Mouse (Mus musculus): ENCODE measurements around the gene Tac2. TPM values are rescaled to one million over a fixed set of nuclear protein-coding genes. Genes with fewer than 3 reads are reported as not detected.

Gene Tac2
- polyA plus RNA-seq, 1 experiment from 2014 or later: 0.34 TPM

GRCm38 (mm10) chr10:127679208-127679607 is 45.1 kb upstream of the Tac2 start:
- no peak overlapping the region for H3K9ac ChIP-seq (ENCODE audit: low read length)
- ATAC-seq (ENCODE audit: low FRiP score, low TSS enrichment): no peak
- H3K9me3 ChIP-seq (ENCODE audit: control insufficient read depth, low read length): no peaks in the 10 kb centered on the region
- H3K36me3 ChIP-seq (ENCODE audit: control insufficient read depth, insufficient read depth, low read length): no peaks in the 10 kb centered on the region
- H3K4me3 ChIP-seq (ENCODE audit: low read depth, low read length): no peak overlapping the region
- TF ChIP-seq EP300 (optimal IDR thresholded peaks at IDR 0.05) (no peak), CTCF (IDR thresholded peaks at IDR 0.05; ENCODE audit: low read depth) (no peak)
- WGBS: 81% methylated on average over 1 of the region's 1 CpGs
- H3K27me3 ChIP-seq (ENCODE audit: control insufficient read depth, insufficient read depth, low read length): no peaks in the 10 kb centered on the region
- no peak for DNase-seq (ENCODE audit: low spot score)
- no peak overlapping the region for H3K4me2 ChIP-seq (replicated peaks; ENCODE audit: low read depth)
- no peak overlapping the region for H3K27ac ChIP-seq (replicated peaks)
- no peaks in the 10 kb centered on the region for H3K4me1 ChIP-seq (replicated peaks; ENCODE audit: control insufficient read depth, insufficient read depth)

GRCm38 (mm10) chr10:127679881-127680280 is 44.4 kb upstream of the Tac2 start:
- Histone ChIP-seq H3K4me1 (replicated peaks; ENCODE audit: control insufficient read depth, insufficient read depth) (no peaks in the 10 kb centered on the region), H3K4me2 (replicated peaks; ENCODE audit: low read depth) (no peak overlapping the region), H3K9ac (ENCODE audit: low read length) (no peak overlapping the region), H3K27me3 (ENCODE audit: control insufficient read depth, insufficient read depth, low read length) (no peaks in the 10 kb centered on the region), H3K9me3 (ENCODE audit: control insufficient read depth, low read length) (no peaks in the 10 kb centered on the region), H3K4me3 (ENCODE audit: low read depth, low read length) (no peak overlapping the region), H3K27ac (replicated peaks) (no peak overlapping the region), H3K36me3 (ENCODE audit: control insufficient read depth, insufficient read depth, low read length) (no peaks in the 10 kb centered on the region)
- TF ChIP-seq CTCF (IDR thresholded peaks at IDR 0.05; ENCODE audit: low read depth): no peak
- no peak for TF ChIP-seq EP300 (optimal IDR thresholded peaks at IDR 0.05)
- 85% methylated on average over 3 of the region's 3 CpGs for WGBS
- DNase-seq (ENCODE audit: low spot score): no peak
- ATAC-seq (ENCODE audit: low FRiP score, low TSS enrichment): no peak

GRCm38 (mm10) chr10:127682886-127683285 is 41.4 kb upstream of the Tac2 start:
- Histone ChIP-seq H3K27me3 (ENCODE audit: control insufficient read depth, insufficient read depth, low read length) (no peaks in the 10 kb centered on the region), H3K4me3 (ENCODE audit: low read depth, low read length) (no peak overlapping the region), H3K36me3 (ENCODE audit: control insufficient read depth, insufficient read depth, low read length) (no peaks in the 10 kb centered on the region), H3K9me3 (ENCODE audit: control insufficient read depth, low read length) (no peaks in the 10 kb centered on the region), H3K27ac (replicated peaks) (no peak overlapping the region), H3K4me2 (replicated peaks; ENCODE audit: low read depth) (no peak overlapping the region), H3K9ac (ENCODE audit: low read length) (no peak overlapping the region), H3K4me1 (replicated peaks; ENCODE audit: control insufficient read depth, insufficient read depth) (no peaks in the 10 kb centered on the region)
- DNase-seq (ENCODE audit: low spot score): no peak
- TF ChIP-seq EP300 (optimal IDR thresholded peaks at IDR 0.05): no peak
- no peak for TF ChIP-seq CTCF (IDR thresholded peaks at IDR 0.05; ENCODE audit: low read depth)
- WGBS: 78% methylated on average over 6 of the region's 6 CpGs
- ATAC-seq (ENCODE audit: low FRiP score, low TSS enrichment): no peak

GRCm38 (mm10) chr10:127691053-127691452 is 33.2 kb upstream of the Tac2 start:
- no peaks in the 10 kb centered on the region for H3K9me3 ChIP-seq (ENCODE audit: control insufficient read depth, low read length)
- no peak overlapping the region for H3K9ac ChIP-seq (ENCODE audit: low read length)
- peaks cover 11% of the 10 kb centered on the region for H3K36me3 ChIP-seq (ENCODE audit: control insufficient read depth, insufficient read depth, low read length)
- WGBS: 18% methylated on average over 1 of the region's 1 CpGs
- ATAC-seq (ENCODE audit: low FRiP score, low TSS enrichment) (no peak), DNase-seq (ENCODE audit: low spot score) (no peak)
- H3K4me3 ChIP-seq (ENCODE audit: low read depth, low read length): no peak overlapping the region
- H3K4me2 ChIP-seq (replicated peaks; ENCODE audit: low read depth): no peak overlapping the region
- H3K4me1 ChIP-seq (replicated peaks; ENCODE audit: control insufficient read depth, insufficient read depth): no peaks in the 10 kb centered on the region
- no peak overlapping the region for H3K27ac ChIP-seq (replicated peaks)
- TF ChIP-seq CTCF (IDR thresholded peaks at IDR 0.05; ENCODE audit: low read depth) (peak; percentile 35), EP300 (optimal IDR thresholded peaks at IDR 0.05) (no peak)
- no peaks in the 10 kb centered on the region for H3K27me3 ChIP-seq (ENCODE audit: control insufficient read depth, insufficient read depth, low read length)

- TF ChIP-seq CTCF (IDR thresholded peaks at IDR 0.05; ENCODE audit: low read depth) (peak; percentile 87), EP300 (optimal IDR thresholded peaks at IDR 0.05) (no peak)
- Histone ChIP-seq H3K27ac (replicated peaks) (no peak overlapping the region), H3K36me3 (ENCODE audit: control insufficient read depth, insufficient read depth, low read length) (peaks cover 10% of the 10 kb centered on the region), H3K27me3 (ENCODE audit: control insufficient read depth, insufficient read depth, low read length) (no peaks in the 10 kb centered on the region), H3K4me3 (ENCODE audit: low read depth, low read length) (no peak overlapping the region), H3K4me2 (replicated peaks; ENCODE audit: low read depth) (no peak overlapping the region), H3K4me1 (replicated peaks; ENCODE audit: control insufficient read depth, insufficient read depth) (no peaks in the 10 kb centered on the region), H3K9ac (ENCODE audit: low read length) (no peak overlapping the region), H3K9me3 (ENCODE audit: control insufficient read depth, low read length) (no peaks in the 10 kb centered on the region)
- ATAC-seq (ENCODE audit: low FRiP score, low TSS enrichment): no peak
- no peak for DNase-seq (ENCODE audit: low spot score)
- WGBS: 45% methylated on average over 2 of the region's 2 CpGs
Observed at GRCm38 (mm10) chr10:127694636-127695035, 29.6 kb upstream of the Tac2 start.

- no peak for TF ChIP-seq EP300 (optimal IDR thresholded peaks at IDR 0.05)
- no peak for TF ChIP-seq CTCF (IDR thresholded peaks at IDR 0.05; ENCODE audit: low read depth)
- no peak overlapping the region for H3K4me2 ChIP-seq (replicated peaks; ENCODE audit: low read depth)
- ATAC-seq (ENCODE audit: low FRiP score, low TSS enrichment) (no peak), DNase-seq (ENCODE audit: low spot score) (no peak)
- no peaks in the 10 kb centered on the region for H3K27me3 ChIP-seq (ENCODE audit: control insufficient read depth, insufficient read depth, low read length)
- H3K4me1 ChIP-seq (replicated peaks; ENCODE audit: control insufficient read depth, insufficient read depth): no peaks in the 10 kb centered on the region
- no peak overlapping the region for H3K27ac ChIP-seq (replicated peaks)
- WGBS: 90% methylated on average over 7 of the region's 7 CpGs
- H3K36me3 ChIP-seq (ENCODE audit: control insufficient read depth, insufficient read depth, low read length): peaks cover 10% of the 10 kb centered on the region
- H3K9me3 ChIP-seq (ENCODE audit: control insufficient read depth, low read length): no peaks in the 10 kb centered on the region
- H3K4me3 ChIP-seq (ENCODE audit: low read depth, low read length): no peak overlapping the region
- H3K9ac ChIP-seq (ENCODE audit: low read length): no peak overlapping the region
Observed at GRCm38 (mm10) chr10:127695775-127696174, 28.5 kb upstream of the Tac2 start.
